Mouse (Mus musculus): ENCODE measurements around the gene Macrod1.

Macrod1 gene

GRCm38 (mm10) chr19:7142207-7142915 lies 85.8 kb downstream of the Macrod1 start:
- no peak for DNase-seq (ENCODE audit: low spot score)

GRCm38 (mm10) chr19:7143854-7144253 lies 87.2 kb downstream of the Macrod1 start:
- DNase-seq (ENCODE audit: low spot score): no peak

GRCm38 (mm10) chr19:7144458-7144857 lies 87.8 kb downstream of the Macrod1 start:
- DNase-seq (ENCODE audit: low spot score): no peak

- no peak for DNase-seq (ENCODE audit: low spot score)
Observed at GRCm38 (mm10) chr19:7146376-7146775, 89.8 kb downstream of the Macrod1 start.

- DNase-seq (ENCODE audit: low spot score): no peak
Observed at GRCm38 (mm10) chr19:7148096-7148495, 91.5 kb downstream of the Macrod1 start.

GRCm38 (mm10) chr19:7148541-7149085 lies 92.0 kb downstream of the Macrod1 start:
- no peak for DNase-seq (ENCODE audit: low spot score)

GRCm38 (mm10) chr19:7149158-7149685 lies 92.6 kb downstream of the Macrod1 start:
- no peak for DNase-seq (ENCODE audit: low spot score)

GRCm38 (mm10) chr19:7151300-7151926 lies 94.8 kb downstream of the Macrod1 start:
- no peak for DNase-seq (ENCODE audit: low spot score)

GRCm38 (mm10) chr19:7151927-7152653 lies 95.5 kb downstream of the Macrod1 start:
- no peak for DNase-seq (ENCODE audit: low spot score)

GRCm38 (mm10) chr19:7153232-7153631 lies 96.6 kb downstream of the Macrod1 start:
- no peak for DNase-seq (ENCODE audit: low spot score)

GRCm38 (mm10) chr19:7155196-7155595 lies 98.6 kb downstream of the Macrod1 start:
- no peak for DNase-seq (ENCODE audit: low spot score)

- no peak for DNase-seq (ENCODE audit: low spot score)
Observed at GRCm38 (mm10) chr19:7157734-7158133, 101.1 kb downstream of the Macrod1 start.

GRCm38 (mm10) chr19:7160151-7160906 lies 103.7 kb downstream of the Macrod1 start:
- DNase-seq (ENCODE audit: low spot score): no peak

- DNase-seq (ENCODE audit: low spot score): no peak
Observed at GRCm38 (mm10) chr19:7161064-7161463, 104.5 kb downstream of the Macrod1 start.

GRCm38 (mm10) chr19:7164238-7164637 lies 107.6 kb downstream of the Macrod1 start:
- DNase-seq (ENCODE audit: low spot score): no peak

GRCm38 (mm10) chr19:7164820-7165323 lies 108.3 kb downstream of the Macrod1 start:
- DNase-seq (ENCODE audit: low spot score): no peak

GRCm38 (mm10) chr19:7165509-7166199 lies 109.0 kb downstream of the Macrod1 start:
- DNase-seq (ENCODE audit: low spot score): no peak

GRCm38 (mm10) chr19:7166200-7166711 lies 109.6 kb downstream of the Macrod1 start:
- DNase-seq (ENCODE audit: low spot score): no peak

- no peak for DNase-seq (ENCODE audit: low spot score)
Observed at GRCm38 (mm10) chr19:7166767-7167166, 110.2 kb downstream of the Macrod1 start.

- DNase-seq (ENCODE audit: low spot score): no peak
Observed at GRCm38 (mm10) chr19:7168423-7168822, 111.8 kb downstream of the Macrod1 start.

- DNase-seq (ENCODE audit: low spot score): no peak
Observed at GRCm38 (mm10) chr19:7170916-7171315, 114.3 kb downstream of the Macrod1 start.
